Mouse (Mus musculus) urinary bladder, postnatal 4 days (tissue): ENCODE data around the gene Golph3l.
A peak's percentile ranks its signal among the peaks of the same experiment; 100 is the strongest.

Source experiments
- DNase-seq, 2 experiments: peaks; one replicate each; pipeline ENCODE4 v3.0.0; 2021 to 2022; ENCODE audit warnings: low spot score in 2 of 2

The Golph3l gene

GRCm38 (mm10) chr3:95655437-95655836 lies 66.7 kb downstream of the Golph3l start:
- no peak for DNase-seq

GRCm38 (mm10) chr3:95657108-95657507 lies 68.4 kb downstream of the Golph3l start:
- DNase-seq, result no peak

DNA sequence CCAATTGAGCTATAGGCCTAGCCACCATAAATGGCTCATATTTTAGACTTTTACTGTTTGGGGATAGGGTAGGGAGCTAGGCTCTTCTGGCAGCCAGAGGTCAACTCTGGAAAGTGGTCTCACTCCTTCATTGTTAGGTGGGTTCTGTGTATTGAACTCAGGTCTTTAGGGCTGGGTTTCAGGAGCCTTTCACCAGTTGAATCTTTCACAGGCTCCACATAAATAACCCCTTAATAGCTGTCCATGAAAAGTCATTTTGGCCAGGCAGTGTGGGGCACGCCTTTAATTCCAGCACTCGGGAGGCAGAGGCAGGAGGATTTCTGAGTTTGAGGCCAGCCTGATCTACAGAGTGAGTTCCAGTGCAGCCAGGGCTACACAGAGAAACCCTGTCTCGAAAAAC lies 69.0 kb downstream of the Golph3l start:
- DNase-seq, result no peak

GRCm38 (mm10) chr3:95658236-95658867 lies 69.6 kb downstream of the Golph3l start, which contains the start of gene Mcl1:
Gene Mcl1, plus strand, starts transcription at chr3:95658788.
- peak; percentile 93 to 95 for DNase-seq

GRCm38 (mm10) chr3:95658868-95659712 lies 70.4 kb downstream of the Golph3l start:
- DNase-seq, result peak; percentile 59 to 77

GRCm38 (mm10) chr3:95659948-95660347 lies 71.2 kb downstream of the Golph3l start:
- DNase-seq, result no peak

GRCm38 (mm10) chr3:95660788-95661478 lies 72.2 kb downstream of the Golph3l start:
- no peak for DNase-seq

DNA sequence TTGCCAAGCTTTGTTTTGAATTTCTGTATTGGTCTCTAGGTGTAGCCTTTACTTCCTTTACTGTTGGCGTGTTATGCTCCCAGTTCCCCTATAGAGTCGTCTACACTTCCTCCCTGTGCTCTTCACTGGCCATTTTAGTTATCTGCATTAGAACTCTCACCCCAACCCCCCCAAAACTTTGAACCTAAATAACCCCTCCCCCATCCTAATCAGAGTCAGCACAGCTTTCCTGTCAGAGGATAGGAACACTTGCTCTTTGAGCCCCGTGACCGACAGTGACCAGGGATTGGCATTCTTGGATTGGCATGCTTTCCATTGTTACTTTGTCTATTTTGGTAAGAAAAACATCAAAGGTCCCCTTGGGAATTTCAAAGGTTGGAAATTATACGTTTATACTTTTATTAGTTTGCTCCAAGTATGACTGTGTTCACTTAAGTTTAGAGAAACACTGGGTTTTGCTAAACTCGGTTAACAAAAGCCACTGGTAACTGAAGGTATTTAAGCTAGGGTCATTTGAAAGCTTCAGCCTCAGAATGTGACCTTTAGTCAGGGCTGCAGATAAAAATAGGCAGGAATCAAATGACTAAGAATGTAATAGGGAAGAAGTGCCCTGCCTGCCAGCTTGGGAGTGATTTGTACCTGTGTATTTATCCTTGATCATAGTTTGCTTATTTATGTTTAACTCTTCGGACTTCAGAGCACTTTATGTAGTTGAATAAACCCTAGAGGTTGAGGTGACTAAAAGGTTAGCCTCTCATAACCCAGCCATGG lies 73.4 kb downstream of the Golph3l start:
- DNase-seq, result no peak

- DNase-seq, result no peak
Measured at GRCm38 (mm10) chr3:95662724-95663449, 74.2 kb downstream of the Golph3l start.

DNA sequence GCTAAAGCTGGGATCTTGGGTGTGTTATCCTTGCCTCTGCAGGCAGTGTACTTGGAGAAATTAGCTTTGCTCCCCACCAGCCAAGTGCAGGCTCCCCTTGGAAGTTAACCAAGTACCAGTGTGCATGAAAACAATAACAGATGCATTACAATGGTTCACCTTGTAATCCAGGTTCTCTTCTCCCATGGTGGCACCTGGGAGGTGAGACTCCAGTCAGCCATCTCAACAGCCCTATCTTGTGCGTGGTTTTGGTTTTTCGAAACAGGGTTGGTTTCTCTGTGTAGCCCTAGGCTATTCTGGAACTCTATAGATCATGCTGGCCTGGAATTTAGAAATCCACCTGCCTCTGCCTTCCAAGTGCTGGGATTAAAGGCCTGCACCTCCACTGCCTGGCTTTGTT lies 74.8 kb downstream of the Golph3l start:
- DNase-seq, result no peak

GRCm38 (mm10) chr3:95663969-95664608 lies 75.4 kb downstream of the Golph3l start:
- DNase-seq, result no peak

GRCm38 (mm10) chr3:95664940-95665352 lies 76.2 kb downstream of the Golph3l start:
- DNase-seq, result no peak

- peak in 1 of 2 experiments; percentile 66 for DNase-seq
Measured at GRCm38 (mm10) chr3:95666124-95666844, 77.5 kb downstream of the Golph3l start.

DNA sequence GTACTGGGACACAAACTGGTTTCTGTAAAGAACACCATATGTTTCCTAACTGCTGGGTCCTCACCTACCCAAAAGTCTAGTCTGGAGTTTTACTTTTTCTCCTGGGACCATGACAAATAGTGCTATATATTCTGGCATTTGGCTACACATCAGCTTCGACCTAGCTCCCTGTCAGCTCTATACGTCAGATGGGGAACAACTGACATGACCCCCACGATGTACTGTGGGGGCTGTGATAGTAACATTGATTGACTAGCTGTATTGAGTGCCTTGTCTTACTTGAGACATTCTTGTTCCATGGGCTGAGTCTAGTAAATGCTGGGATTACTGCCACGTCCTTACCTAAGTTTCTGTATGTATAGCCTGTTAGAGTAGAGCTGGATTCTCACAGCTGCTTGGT lies 78.8 kb downstream of the Golph3l start:
- DNase-seq, result no peak

DNA sequence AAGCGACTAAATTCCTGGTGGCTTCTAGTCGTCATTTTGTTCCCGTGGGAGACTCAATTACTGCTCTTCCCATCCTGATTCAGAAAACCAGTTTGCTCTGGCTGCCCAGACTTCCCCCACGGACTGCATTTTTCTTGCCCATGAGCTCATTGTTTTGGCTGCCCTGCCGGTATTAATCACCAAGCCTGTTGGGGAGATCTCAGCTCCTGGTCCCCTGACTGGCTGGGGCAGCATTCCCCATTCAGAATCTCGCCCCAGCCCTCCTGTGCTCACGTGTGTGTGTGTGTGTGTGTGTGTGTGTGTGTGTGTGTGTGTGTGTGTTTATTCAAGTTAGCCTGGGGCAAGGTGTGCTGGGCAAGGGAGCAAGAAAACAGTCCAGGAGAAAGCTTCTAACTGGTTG lies 79.3 kb downstream of the Golph3l start:
- peak; percentile 60 to 69 for DNase-seq
